Mouse (Mus musculus) hindbrain, embryonic 14.5 days (tissue): ENCODE results near the gene Pisd. TPM values are rescaled to one million over a fixed set of nuclear protein-coding genes. Genes with fewer than 3 reads are reported as not detected.
"Not testable (repeated sequence)": the region's sequence is repeated elsewhere in the genome, so short reads cannot be mapped to it uniquely, and the experiment has no call there.

Experiments used
- ATAC-seq: fragments of 200-750 bp; cut with Nextera tagmentation; 2 replicates; pipeline ENCODE4 v1.8.0; 2017; ENCODE audit warnings: moderate number of reproducible peaks, mild to moderate bottlenecking, moderate TSS enrichment, moderate library complexity; ENCODE audit not compliant: low FRiP score
- DNase-seq: peaks from one replicate; pipeline ENCODE4 v3.0.0-alpha.2; 2015; ENCODE audit warnings: low spot score
- H3K27ac ChIP-seq: fragments of 300-500 bp; sonication (generic); 2 replicates; pipeline ENCODE4 v1.5.1; 2014; ENCODE audit warnings: mild to moderate bottlenecking, moderate library complexity
- H3K27me3 ChIP-seq: fragments of 300-500 bp; sonication (generic); 2 replicates; pipeline ENCODE4 v1.6.1; 2014; ENCODE audit warnings: mild to moderate bottlenecking, low read length, mixed read lengths; ENCODE audit not compliant: control insufficient read depth, insufficient read depth
- H3K36me3 ChIP-seq: fragments of 300-500 bp; sonication (generic); replicated peaks from 2 replicates; pipeline ENCODE4 v1.6.1; 2014; ENCODE audit not compliant: control insufficient read depth, insufficient read depth
- H3K4me1 ChIP-seq: fragments of 300-500 bp; sonication (generic); replicated peaks from 2 replicates; pipeline ENCODE4 v1.6.1; 2014; ENCODE audit warnings: antibody characterized with exemption, low read length, mixed read lengths; ENCODE audit not compliant: control insufficient read depth, insufficient read depth
- H3K4me2 ChIP-seq: fragments of 300-500 bp; sonication (generic); replicated peaks from 2 replicates; pipeline ENCODE4 v1.6.1; 2014; ENCODE audit warnings: mild to moderate bottlenecking, moderate library complexity
- H3K4me3 ChIP-seq: fragments of 300-500 bp; sonication (generic); replicated peaks from 2 replicates; pipeline ENCODE4 v1.5.1; 2014; ENCODE audit warnings: mild to moderate bottlenecking, low read length
- H3K9ac ChIP-seq: fragments of 300-500 bp; sonication (generic); 2 replicates; pipeline ENCODE4 v1.6.1; 2014
- H3K9me3 ChIP-seq: fragments of 300-500 bp; sonication (generic); 2 replicates; pipeline ENCODE4 v1.6.1; 2016; ENCODE audit warnings: low read length; ENCODE audit not compliant: control insufficient read depth
- WGBS: fragments of 180-500 bp; shearing (Covaris S2); extraction: QIAGEN DNeasy Blood & Tissue Kit; methylation state at CpG from one replicate; pipeline ENCODE4 v1.1.7; 2014; 5-methylcytosine and 5-hydroxymethylcytosine counted together
- polyA plus RNA-seq: library from polyadenylated mRNA; unstranded; fragments of >200 nt; fragmentation: Nextera tagmentation; extraction: Ambion mirVana; gene quantifications from 2 replicates; pipeline ENCODE4 v1.2.1, GENCODE M21; 2014

Pisd gene
- polyA plus RNA-seq, 1 experiment from 2014 or later, result 93.6 TPM

DNA sequence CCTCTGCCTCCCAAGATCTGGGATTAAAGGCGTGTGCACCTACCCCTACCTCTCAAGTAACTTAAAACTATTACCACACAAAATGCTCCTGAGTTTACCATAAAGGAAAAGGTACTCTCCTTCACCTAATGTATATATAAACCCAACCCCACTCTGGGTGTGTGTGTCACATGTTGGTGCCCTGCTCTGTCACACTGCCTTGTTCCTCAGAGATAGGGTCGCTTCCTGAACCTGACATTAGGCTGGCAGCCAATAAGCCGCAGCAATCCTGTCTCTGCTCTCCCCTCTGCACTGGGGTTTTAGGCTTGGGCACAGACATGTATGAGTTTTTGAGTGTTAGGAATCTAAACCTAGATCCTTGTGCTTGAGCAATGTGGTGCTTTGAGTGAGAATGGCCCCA is 7.3 kb downstream of the Pisd start:
- Histone ChIP-seq H3K27me3 (no peaks in the 10 kb centered on the region), H3K9me3 (no peaks in the 10 kb centered on the region), H3K36me3 (peaks cover 16% of the 10 kb centered on the region), H3K4me3 (no peak overlapping the region), H3K4me1 (no peaks in the 10 kb centered on the region), H3K27ac (no peak overlapping the region), H3K9ac (no peak overlapping the region), H3K4me2 (no peak overlapping the region)
- DNase-seq (no peak), ATAC-seq (no peak)
- 95% methylated on average over 3 of the region's 3 CpGs for WGBS

DNA sequence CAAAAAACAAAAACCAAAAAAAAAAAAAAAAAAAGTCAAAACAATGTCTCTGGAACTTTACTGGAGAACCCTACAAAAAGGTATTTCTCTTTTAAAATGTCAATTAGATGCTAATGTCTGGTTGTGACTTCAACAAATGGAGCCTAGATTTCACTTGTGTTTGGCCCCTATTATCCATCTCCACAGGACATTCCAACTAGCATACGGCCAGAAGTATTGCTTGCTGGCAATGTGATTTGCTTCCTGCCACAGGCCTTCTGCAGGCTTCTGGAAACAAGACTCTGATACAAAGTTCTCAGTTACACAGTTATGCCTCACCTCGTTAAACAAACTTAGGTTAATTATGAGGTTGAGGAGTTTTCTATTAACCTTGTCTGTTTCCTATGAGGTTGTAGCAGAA is 13.1 kb downstream of the Pisd start:
- H3K36me3 ChIP-seq, result peaks cover 47% of the 10 kb centered on the region
- H3K27me3 ChIP-seq, result no peaks in the 10 kb centered on the region
- 83% methylated on average over 2 of the region's 2 CpGs for WGBS
- H3K4me3 ChIP-seq, result no peak overlapping the region
- no peak overlapping the region for H3K27ac ChIP-seq
- no peak overlapping the region for H3K4me2 ChIP-seq
- H3K9me3 ChIP-seq, result no peaks in the 10 kb centered on the region
- no peak for ATAC-seq
- no peak for DNase-seq
- H3K4me1 ChIP-seq, result no peaks in the 10 kb centered on the region
- no peak overlapping the region for H3K9ac ChIP-seq

DNA sequence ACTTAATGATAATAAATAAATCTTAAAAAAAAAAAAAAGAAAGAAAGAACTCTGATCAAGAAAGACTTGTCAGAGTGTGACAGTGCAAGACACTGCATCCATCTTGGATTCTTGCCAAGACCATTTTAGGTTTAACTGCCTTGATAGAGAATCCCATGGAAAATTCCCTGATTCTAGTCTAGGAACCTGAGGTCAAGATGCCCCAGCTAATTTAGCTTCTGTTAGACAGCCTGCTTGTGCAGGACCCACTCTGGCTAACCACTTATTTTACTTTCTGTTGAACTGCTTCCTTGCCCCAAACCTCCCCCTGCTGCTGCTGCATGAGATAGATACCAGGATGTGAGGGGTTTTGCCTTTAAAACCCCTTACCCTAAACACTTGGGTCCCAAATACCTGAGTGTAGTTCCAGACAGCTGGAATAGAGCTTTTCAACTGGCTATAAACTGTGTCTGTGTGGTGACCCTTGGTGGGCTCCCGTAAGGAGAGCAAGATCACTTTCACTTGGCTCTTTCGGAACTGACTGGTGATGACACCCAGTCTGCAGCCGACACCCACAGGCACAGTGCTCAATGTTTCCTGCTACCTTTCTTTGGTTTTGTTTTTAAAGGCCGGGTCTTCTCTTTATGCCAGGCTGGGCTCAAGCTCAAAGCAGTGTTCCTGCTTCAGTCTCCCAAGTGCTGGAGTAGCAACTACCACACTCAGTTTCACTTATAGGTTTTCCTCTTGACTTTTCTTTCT is 17.6 kb downstream of the Pisd start:
- Histone ChIP-seq H3K4me2 (no peak overlapping the region), H3K27ac (no peak overlapping the region), H3K4me1 (no peaks in the 10 kb centered on the region), H3K4me3 (no peak overlapping the region), H3K36me3 (peaks cover 52% of the 10 kb centered on the region), H3K27me3 (no peaks in the 10 kb centered on the region), H3K9ac (no peak overlapping the region), H3K9me3 (no peaks in the 10 kb centered on the region)
- DNase-seq (no peak), ATAC-seq (no peak)
- WGBS, result 98% methylated on average over 4 of the region's 4 CpGs

DNA sequence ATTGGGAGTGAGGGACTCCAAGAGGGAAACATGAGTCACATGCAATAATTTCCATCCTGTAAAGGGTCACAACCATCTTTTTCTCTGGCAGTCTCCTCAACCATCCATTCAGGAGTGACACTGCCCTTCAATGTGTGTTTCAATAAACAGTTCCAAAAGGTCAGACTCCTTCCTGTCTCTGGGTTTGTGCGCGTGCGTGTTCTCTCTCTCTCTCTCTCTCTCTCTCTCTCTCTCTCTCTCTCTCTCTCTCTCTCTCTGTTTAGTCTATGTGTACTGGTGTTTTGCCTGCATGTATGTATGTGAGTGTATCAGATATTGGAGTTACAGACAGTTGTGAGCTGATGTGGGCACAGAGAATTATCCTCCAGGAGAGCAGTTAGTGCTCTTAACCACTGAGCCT is 18.4 kb downstream of the Pisd start:
- no peak overlapping the region for H3K9ac ChIP-seq
- no peak for DNase-seq
- WGBS, result 90% methylated on average over 3 of the region's 3 CpGs
- H3K27ac ChIP-seq, result no peak overlapping the region
- peaks cover 48% of the 10 kb centered on the region for H3K36me3 ChIP-seq
- H3K4me3 ChIP-seq, result no peak overlapping the region
- H3K4me1 ChIP-seq, result no peaks in the 10 kb centered on the region
- ATAC-seq, result no peak
- no peaks in the 10 kb centered on the region for H3K9me3 ChIP-seq
- H3K4me2 ChIP-seq, result no peak overlapping the region
- H3K27me3 ChIP-seq, result no peaks in the 10 kb centered on the region

DNA sequence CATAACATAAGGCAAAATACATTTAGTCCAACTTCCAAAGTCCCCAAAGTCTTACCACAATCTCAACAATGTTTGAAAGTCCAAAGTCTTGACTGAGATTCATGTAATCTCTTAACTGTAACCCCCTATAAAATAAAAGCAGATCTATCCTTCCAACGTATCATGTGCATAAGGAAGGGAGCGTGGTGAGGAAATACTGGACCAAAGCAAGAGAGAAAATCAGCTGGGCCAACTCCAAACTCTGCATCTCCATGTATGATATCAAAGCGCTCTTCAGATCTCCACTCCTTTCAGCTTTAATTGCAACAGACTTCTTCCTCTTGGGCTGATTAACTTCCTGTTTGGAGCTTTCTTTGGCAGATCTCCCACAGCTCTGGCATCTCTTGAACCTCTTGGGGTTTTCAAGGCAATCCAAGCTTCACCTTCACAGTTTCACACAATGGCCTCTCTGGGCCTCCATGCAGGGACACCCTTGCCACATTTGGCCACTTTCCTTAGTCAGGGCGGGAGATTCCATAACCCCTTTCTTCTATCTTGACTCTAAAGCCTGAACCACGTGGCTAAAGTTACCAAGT is 23.8 kb downstream of the Pisd start:
- Histone ChIP-seq H3K9me3 (no peaks in the 10 kb centered on the region), H3K9ac (no peak overlapping the region), H3K27ac (no peak overlapping the region), H3K4me1 (no peaks in the 10 kb centered on the region), H3K27me3 (no peaks in the 10 kb centered on the region), H3K4me3 (no peak overlapping the region), H3K4me2 (no peak overlapping the region), H3K36me3 (peaks cover 35% of the 10 kb centered on the region)
- WGBS, result 92% methylated on average over 5 of the region's 5 CpGs
- ATAC-seq, result no peak
- no peak for DNase-seq

DNA sequence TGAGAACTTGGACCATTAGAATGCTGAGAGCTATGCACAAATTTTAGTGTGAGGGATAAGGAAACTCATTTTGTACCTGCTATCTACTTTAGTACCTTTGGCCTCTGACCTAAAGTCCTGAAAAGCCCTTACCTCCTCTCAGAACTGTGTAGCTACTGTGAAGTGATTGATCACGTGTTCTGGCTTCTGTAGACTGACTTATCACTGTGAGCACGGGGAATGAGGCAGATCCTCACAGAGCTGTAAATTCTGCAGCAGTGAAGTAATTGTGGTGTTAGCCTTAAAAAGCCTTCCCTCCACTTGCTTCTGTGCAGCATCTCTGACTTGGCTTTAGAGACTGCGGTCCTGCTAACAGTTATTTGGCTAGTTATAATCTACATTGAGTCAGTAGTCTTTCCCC is 24.7 kb downstream of the Pisd start:
- 92% methylated on average over 3 of the region's 3 CpGs for WGBS
- H3K27me3 ChIP-seq, result no peaks in the 10 kb centered on the region
- no peaks in the 10 kb centered on the region for H3K9me3 ChIP-seq
- ATAC-seq, result no peak
- DNase-seq, result no peak
- H3K4me1 ChIP-seq, result no peaks in the 10 kb centered on the region
- no peak overlapping the region for H3K27ac ChIP-seq
- no peak overlapping the region for H3K4me2 ChIP-seq
- no peak overlapping the region for H3K4me3 ChIP-seq
- H3K9ac ChIP-seq, result no peak overlapping the region
- peaks cover 35% of the 10 kb centered on the region for H3K36me3 ChIP-seq

DNA sequence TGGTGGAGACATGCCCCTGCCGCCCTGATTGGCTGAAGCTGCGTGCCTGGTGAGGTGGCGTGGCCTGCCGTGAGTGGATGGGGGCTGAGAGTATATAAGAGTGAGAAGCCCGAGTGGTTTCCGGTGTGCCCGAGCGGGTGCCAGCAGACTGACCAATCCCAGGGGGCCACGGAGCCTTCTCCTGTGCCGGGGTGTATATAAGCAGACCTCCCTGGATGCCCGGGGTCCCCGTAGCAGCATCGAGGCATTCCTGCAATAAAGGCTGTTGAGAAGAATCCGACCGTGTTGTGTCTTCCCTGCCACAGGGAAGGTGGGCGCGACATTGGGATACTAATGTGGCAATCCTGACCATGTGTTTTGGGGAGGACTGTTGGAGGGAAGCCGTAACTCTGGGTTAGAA is 25.1 kb downstream of the Pisd start:
- not testable (repeated sequence) for DNase-seq, H3K9me3 ChIP-seq, H3K9ac ChIP-seq, H3K4me1 ChIP-seq, H3K4me3 ChIP-seq, ATAC-seq, H3K4me2 ChIP-seq, H3K27me3 ChIP-seq, H3K27ac ChIP-seq
- H3K36me3 ChIP-seq, result peaks cover 35% of the 10 kb centered on the region
- WGBS, result 97% methylated on average over 17 of the region's 18 CpGs

DNA sequence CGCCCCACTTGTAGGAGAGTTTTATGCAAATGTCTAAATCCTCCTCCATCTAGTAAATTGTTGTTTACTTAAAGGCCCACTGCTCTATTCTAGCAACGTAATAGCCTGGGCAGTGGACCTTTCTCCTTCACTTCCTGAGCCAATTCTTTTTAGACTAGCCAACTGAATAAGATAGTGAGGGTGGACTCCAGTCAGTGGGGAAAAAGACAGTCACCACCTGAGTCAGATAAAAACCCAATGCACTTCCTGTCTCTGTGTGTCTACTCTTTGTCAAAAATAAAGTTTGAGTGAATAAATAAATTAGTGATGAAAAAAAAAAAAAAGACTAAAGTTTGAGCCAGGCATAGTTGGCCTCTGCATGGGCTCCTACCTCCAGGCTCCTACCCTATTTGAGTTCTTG is 25.8 kb downstream of the Pisd start:
- Histone ChIP-seq H3K4me1 (no peaks in the 10 kb centered on the region), H3K9ac (no peak overlapping the region), H3K36me3 (peaks cover 34% of the 10 kb centered on the region), H3K27ac (no peak overlapping the region), H3K4me2 (no peak overlapping the region), H3K9me3 (no peaks in the 10 kb centered on the region), H3K4me3 (no peak overlapping the region), H3K27me3 (no peaks in the 10 kb centered on the region)
- DNase-seq (no peak), ATAC-seq (no peak)
- WGBS, result 86% methylated on average over 2 of the region's 2 CpGs

DNA sequence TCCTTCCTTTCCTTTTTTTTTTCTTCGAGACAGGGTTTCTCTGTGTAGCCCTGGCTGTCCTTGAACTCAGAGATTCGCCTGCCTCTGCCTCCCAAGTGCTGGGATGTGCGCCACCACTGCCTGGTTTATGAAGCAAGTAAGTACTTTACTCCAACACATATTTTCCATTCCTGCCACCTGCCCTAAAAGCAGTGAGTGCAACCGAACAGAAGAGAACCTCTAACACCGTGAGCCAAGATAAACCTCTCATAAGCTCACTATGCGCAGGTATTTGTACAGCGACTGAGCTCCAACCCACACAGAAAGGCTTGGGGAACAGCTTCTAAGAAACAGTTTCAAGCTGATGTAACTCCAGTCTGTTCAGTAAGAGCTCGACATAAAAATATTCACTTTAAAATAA is 29.3 kb downstream of the Pisd start:
- H3K4me2 ChIP-seq, result no peak overlapping the region
- no peak overlapping the region for H3K27ac ChIP-seq
- WGBS, result 97% methylated on average over 8 of the region's 8 CpGs
- H3K4me1 ChIP-seq, result no peaks in the 10 kb centered on the region
- H3K9ac ChIP-seq, result no peak overlapping the region
- no peak overlapping the region for H3K4me3 ChIP-seq
- DNase-seq (no peak), ATAC-seq (no peak)
- H3K9me3 ChIP-seq, result no peaks in the 10 kb centered on the region
- no peaks in the 10 kb centered on the region for H3K27me3 ChIP-seq
- H3K36me3 ChIP-seq, result 0 out of 2 replicates have a peak, but pooled peaks cover 8% of the 10 kb centered on the region
